Mouse (Mus musculus) brain, embryonic 14.5 days (tissue): ENCODE data around the gene Ift46.

ENCODE experiments used
- CTCF ChIP-seq: fragments of 200-500 bp; IDR thresholded peaks from 2 replicates; pipeline ENCODE4 v1.5.1; 2012; ENCODE audit warnings: inconsistent platforms, mild to moderate bottlenecking, moderate library complexity, borderline replicate concordance; ENCODE audit not compliant: insufficient read depth, insufficient read length; ENCODE audit errors: extremely low read depth
- POLR2A ChIP-seq: fragments of 200-500 bp; IDR thresholded peaks from 2 replicates; pipeline ENCODE4 v1.6.1; 2012; ENCODE audit warnings: mild to moderate bottlenecking, inconsistent platforms, borderline replicate concordance; ENCODE audit not compliant: poor library complexity, insufficient read depth, insufficient read length, severe bottlenecking; ENCODE audit errors: extremely low read depth

GRCm38 (mm10) chr9:44721877-44722186, 45.9 kb upstream of the Ift46 start:
- no peak for TF ChIP-seq CTCF
- no peak for TF ChIP-seq POLR2A
